Mouse (Mus musculus) left cerebral cortex, postnatal 25 days (tissue): ENCODE measurements around the gene Gm28372. TPM values are rescaled to one million over a fixed set of nuclear protein-coding genes. Genes with fewer than 3 reads are reported as not detected.
"Not testable (repeated sequence)": the region's sequence is repeated elsewhere in the genome, so short reads cannot be mapped to it uniquely, and the experiment has no call there.

Source experiments
- DNase-seq, 2 experiments: peaks; one replicate each; pipeline ENCODE4 v3.0.0; 2022; ENCODE audit warnings: low spot score in 2 of 2, mixed read lengths in 1 of 2
- intact Hi-C: fragments of 180-260 bp; cut with DNase I; formaldehyde crosslinking; loops from one replicate; pipeline ENCODE4 v1.15.1; 2025
- total RNA-seq, 2 experiments: library from RNA; stranded (reverse); gene quantifications; 2 replicates each; pipeline ENCODE4 v1.2.3; 2021

Gene Gm28372
- total RNA-seq: not detected

- intact Hi-C loops: no loop called here
- no peak for DNase-seq
These were observed at the start of gene Gm28372, which contains the start of gene 1700020A23Rik for GRCm38 (mm10) chr2:130404939-130405338. Gene Gm28372 (plus strand): TSS chr2:130405239. Gene 1700020A23Rik (plus strand): TSS chr2:130405259.

GRCm38 (mm10) chr2:130357551-130357950, 47.5 kb upstream of the Gm28372 start:
- DNase-seq: no peak
- intact Hi-C loops: no loop called here

- intact Hi-C loops: no loop called here
- DNase-seq: no peak
These were observed 46.2 kb upstream of the Gm28372 start for GRCm38 (mm10) chr2:130358852-130359251.

GRCm38 (mm10) chr2:130362511-130363026, 42.5 kb upstream of the Gm28372 start:
- peak; percentile 33 to 35 for DNase-seq
- intact Hi-C loops: loop anchor here (1.0 kb wide), 1 partner anchor 71 kb away; no protein-coding TSS in a partner anchor

GRCm38 (mm10) chr2:130365211-130366094, 39.6 kb upstream of the Gm28372 start:
- intact Hi-C loops: no loop called here

GRCm38 (mm10) chr2:130367386-130367785, 37.7 kb upstream of the Gm28372 start:
- intact Hi-C loops: no loop called here
- no peak for DNase-seq

More at GRCm38 (mm10) chr2:130365211-130366094, 39.6 kb upstream of the Gm28372 start:
- no peak for DNase-seq

GRCm38 (mm10) chr2:130373026-130373425, 32.0 kb upstream of the Gm28372 start:
- DNase-seq, intact Hi-C loops: not testable (repeated sequence)

GRCm38 (mm10) chr2:130374951-130375350, 30.1 kb upstream of the Gm28372 start:
- DNase-seq: no peak
- intact Hi-C loops: no loop called here

GRCm38 (mm10) chr2:130383205-130383604, 21.8 kb upstream of the Gm28372 start:
- intact Hi-C loops: no loop called here
- DNase-seq: no peak

- intact Hi-C loops: no loop called here
- DNase-seq: no peak
These were observed 21.1 kb upstream of the Gm28372 start for GRCm38 (mm10) chr2:130383895-130384294.

- no peak for DNase-seq
These were observed 18.8 kb upstream of the Gm28372 start for GRCm38 (mm10) chr2:130386212-130386611.

GRCm38 (mm10) chr2:130388796-130389195, 16.2 kb upstream of the Gm28372 start:
- no peak for DNase-seq
- intact Hi-C loops: no loop called here

More at GRCm38 (mm10) chr2:130386212-130386611, 18.8 kb upstream of the Gm28372 start:
- intact Hi-C loops: no loop called here

- no peak for DNase-seq
- intact Hi-C loops: no loop called here
These were observed 13.9 kb upstream of the Gm28372 start for GRCm38 (mm10) chr2:130390993-130391625.

GRCm38 (mm10) chr2:130392836-130393235, 12.2 kb upstream of the Gm28372 start:
- intact Hi-C loops: no loop called here
- DNase-seq: no peak

GRCm38 (mm10) chr2:130395696-130396095, 9.3 kb upstream of the Gm28372 start:
- intact Hi-C loops: no loop called here
- no peak for DNase-seq

GRCm38 (mm10) chr2:130397186-130397985, 7.7 kb upstream of the Gm28372 start, which contains the start of gene Cpxm1:
Gene Cpxm1 (minus strand): TSS chr2:130397574.
- intact Hi-C loops: no loop called here
- no peak for DNase-seq

- no peak for DNase-seq
- intact Hi-C loops: no loop called here
These were observed 6.9 kb upstream of the Gm28372 start for GRCm38 (mm10) chr2:130398091-130398490.

- DNase-seq: no peak
- intact Hi-C loops: no loop called here
These were observed 5.0 kb upstream of the Gm28372 start for GRCm38 (mm10) chr2:130400046-130400445.

GRCm38 (mm10) chr2:130401891-130402290, 3.1 kb upstream of the Gm28372 start:
- no peak for DNase-seq
- intact Hi-C loops: no loop called here

GRCm38 (mm10) chr2:130406178-130406577, 1.1 kb downstream of the Gm28372 start, which contains the start of gene Tmem239:
Gene Tmem239 (plus strand): TSS chr2:130406478.
- intact Hi-C loops: no loop called here
- no peak for DNase-seq
